Comparison of ENCODE assay signal across 8 mouse cellular contexts in genomic region chrX:95658600-95659084, GRCm38 (mm10). TPM values are rescaled to one million over a fixed set of nuclear protein-coding genes. Genes with fewer than 3 reads are reported as not detected.
DNase-seq lines count a peak whose midpoint lies in the region; ATAC-seq and TF ChIP-seq lines count a peak whose summit lies in the region.

No protein-coding gene starts in this region.

- peak; percentile 34 for ATAC-seq in common myeloid progenitor, adult 5-6 weeks (replicated peaks; ENCODE audit: low read depth, poor library complexity, severe bottlenecking)
- ATAC-seq in hindbrain, embryonic 13.5 days (ENCODE audit: low FRiP score) = peak; percentile 76
- peak; percentile 62 for ATAC-seq in lung, embryonic 16.5 days (ENCODE audit: low read depth)
- ATAC-seq in stomach, embryonic 16.5 days (ENCODE audit: insufficient read depth, low FRiP score) = peak; percentile 50; the same call in 1 of the 2 replicates

- no peaks in the 10 kb centered on the region for H3K27me3 ChIP-seq in hindbrain, embryonic 13.5 days
- no peaks in the 10 kb centered on the region for H3K27me3 ChIP-seq in lung, embryonic 16.5 days (ENCODE audit: control insufficient read depth, insufficient read depth, low read depth, low read length)
- no peaks in the 10 kb centered on the region for H3K27me3 ChIP-seq in stomach, embryonic 16.5 days (ENCODE audit: control insufficient read depth, insufficient read depth, low read length)

- no peak for TF ChIP-seq CTCF in gastrocnemius, adult 2 months (IDR thresholded peaks at IDR 0.05)

- peak overlapping the region; percentile 62 for H3K9ac ChIP-seq in hindbrain, embryonic 13.5 days
- H3K9ac ChIP-seq in lung, embryonic 16.5 days (ENCODE audit: low read length) = peak overlapping the region; percentile 55
- H3K9ac ChIP-seq in stomach, embryonic 16.5 days (ENCODE audit: low read length) = peak overlapping the region; percentile 61

- 0 out of 2 replicates have a peak, but pooled peaks cover 7% of the 10 kb centered on the region for H3K4me1 ChIP-seq in hindbrain, embryonic 13.5 days (replicated peaks)
- H3K4me1 ChIP-seq in lung, embryonic 16.5 days (replicated peaks; ENCODE audit: control insufficient read depth, insufficient read depth, low read length) = no peaks in the 10 kb centered on the region
- H3K4me1 ChIP-seq in stomach, embryonic 16.5 days (ENCODE audit: control insufficient read depth, insufficient read depth, low read length) = no peaks in the 10 kb centered on the region

- H3K4me3 ChIP-seq in gastrocnemius, adult 2 months = peak overlapping the region; percentile 80
- peak overlapping the region; percentile 45 for H3K4me3 ChIP-seq in hindbrain, embryonic 13.5 days
- H3K4me3 ChIP-seq in lung, embryonic 16.5 days (ENCODE audit: low read length) = peak overlapping the region; percentile 58
- H3K4me3 ChIP-seq in stomach, embryonic 16.5 days (replicated peaks; ENCODE audit: low read length) = peak overlapping the region; percentile 55

- peak overlapping the region; percentile 45 for H3K4me2 ChIP-seq in hindbrain, embryonic 13.5 days
- H3K4me2 ChIP-seq in lung, embryonic 16.5 days (ENCODE audit: low read depth, low read length) = peak overlapping the region; percentile 52
- H3K4me2 ChIP-seq in stomach, embryonic 16.5 days (ENCODE audit: low read depth, low read length) = peak overlapping the region; percentile 46

- H3K36me3 ChIP-seq in hindbrain, embryonic 13.5 days = no peaks in the 10 kb centered on the region
- no peaks in the 10 kb centered on the region for H3K36me3 ChIP-seq in lung, embryonic 16.5 days (ENCODE audit: control insufficient read depth, insufficient read depth, low read length)
- no peaks in the 10 kb centered on the region for H3K36me3 ChIP-seq in stomach, embryonic 16.5 days (ENCODE audit: control insufficient read depth, insufficient read depth, low read length)

- no peaks in the 10 kb centered on the region for H3K9me3 ChIP-seq in hindbrain, embryonic 13.5 days
- H3K9me3 ChIP-seq in lung, embryonic 16.5 days (ENCODE audit: control insufficient read depth, low read length) = no peaks in the 10 kb centered on the region
- no peaks in the 10 kb centered on the region for H3K9me3 ChIP-seq in stomach, embryonic 16.5 days (replicated peaks; ENCODE audit: control insufficient read depth, low read length)

- DNase-seq in gastrocnemius, adult 2 months = peak; percentile 17
- DNase-seq in gastrocnemius, postnatal 36 days = no peak
- peak; percentile 5 for DNase-seq in 3134 (ENCODE audit: extremely low read depth, insufficient read length, low spot score)
- no peak for DNase-seq in urinary bladder, postnatal 25 days (ENCODE audit: low spot score)

- intact Hi-C loops in gastrocnemius, adult 2 months (cut with DNase I) = loop anchor here (5.0 to 10.0 kb wide), 2 partner anchors 221 to 494 kb away; no protein-coding TSS in a partner anchor
- intact Hi-C loops in gastrocnemius, postnatal 36 days (cut with DNase I) = no loop called here

- peak overlapping the region; percentile 86 for H3K27ac ChIP-seq in gastrocnemius, adult 2 months
- H3K27ac ChIP-seq in hindbrain, embryonic 13.5 days = peak overlapping the region; percentile 77
- no peak overlapping the region for H3K27ac ChIP-seq in lung, embryonic 16.5 days (ENCODE audit: low read length)
- H3K27ac ChIP-seq in stomach, embryonic 16.5 days (ENCODE audit: low read length) = no peak overlapping the region

- 20% methylated on average over 12 of the region's 12 CpGs for WGBS in hindbrain, embryonic 13.5 days
- WGBS in lung, embryonic 16.5 days = 18% methylated on average over 12 of the region's 12 CpGs
- whole genome bisulfite sequencing in stomach, embryonic 16.5 days = 21% methylated on average over 12 of the region's 12 CpGs

RNA-seq across cellular contexts. Expression of gene Zc4h2, which starts 0.3 kb away (rescaled TPM):
- 1 to 10 TPM in 1 of 2 experiments, under 1 TPM in 1; 0.69 to 1.2 TPM for total RNA-seq in gastrocnemius, adult 2 months (2021)
- under 1 TPM; 0.97 to 0.99 TPM for total RNA-seq in gastrocnemius, postnatal 36 days (2021)
- total RNA-seq in common myeloid progenitor, adult 5-6 weeks (2017) = 7.3 and 10.9 TPM in 2 replicates
- polyA plus RNA-seq in hindbrain, embryonic 13.5 days (2015; fragmentation: Nextera tagmentation; extraction: Ambion mirVana) = 80.1 and 81.8 TPM in 2 replicates
- polyA plus RNA-seq in lung, embryonic 16.5 days (2015; fragmentation: Nextera tagmentation; extraction: Ambion mirVana) = 15.1 and 15.2 TPM in 2 replicates
- polyA plus RNA-seq in stomach, embryonic 16.5 days (2015; fragmentation: Nextera tagmentation; extraction: Ambion mirVana) = 12.8 and 13.3 TPM in 2 replicates

RNA-seq across cellular contexts. Expression of gene Zc3h12b, which starts 52.8 kb away (rescaled TPM):
- total RNA-seq in gastrocnemius, adult 2 months (2021) = under 1 TPM; 0.45 to 0.61 TPM
- under 1 TPM; 0.23 to 0.47 TPM for total RNA-seq in gastrocnemius, postnatal 36 days (2021)
- 3.4 and 4.8 TPM in 2 replicates for total RNA-seq in common myeloid progenitor, adult 5-6 weeks (2017)
- 2.6 and 2.7 TPM in 2 replicates for polyA plus RNA-seq in hindbrain, embryonic 13.5 days (2015; fragmentation: Nextera tagmentation; extraction: Ambion mirVana)
- 2.1 TPM in 2 replicates for polyA plus RNA-seq in lung, embryonic 16.5 days (2015; fragmentation: Nextera tagmentation; extraction: Ambion mirVana)
- 2.0 and 2.1 TPM in 2 replicates for polyA plus RNA-seq in stomach, embryonic 16.5 days (2015; fragmentation: Nextera tagmentation; extraction: Ambion mirVana)

Comparison
In these comparisons a context has a peak if more than half of its experiments do, and no peak if none do; other contexts are left out.
1. DNase-seq: peak in gastrocnemius, adult 2 months (single experiment) and 3134 (single experiment); none in gastrocnemius, postnatal 36 days (0 of 2) and urinary bladder, postnatal 25 days (single experiment).
2. H3K27ac ChIP-seq: peak in gastrocnemius, adult 2 months (single experiment) and hindbrain, embryonic 13.5 days (single experiment); none in lung, embryonic 16.5 days (single experiment) and stomach, embryonic 16.5 days (single experiment).
3. Peak in every context shown above with its lines, with median percentiles within 50 percentile points of each other: H3K4me3 ChIP-seq, ATAC-seq, H3K4me2 ChIP-seq and H3K9ac ChIP-seq.